Mouse (Mus musculus) CD4-positive, CD25-positive, alpha-beta regulatory T cell, adult 4 months (primary cell): ENCODE results near the gene Mgll. TPM values are rescaled to one million over a fixed set of nuclear protein-coding genes. Genes with fewer than 3 reads are reported as not detected.

Experiments used
- ATAC-seq: one replicate; pipeline ENCODE4 v1.8.0; 2017
- polyA plus RNA-seq, 2 experiments: library from polyadenylated mRNA; unstranded; fragments of 100-300 nt; shearing (Covaris generic); gene quantifications; one replicate each; pipeline ENCODE4 v1.2.1; 2017

Gene Mgll
- polyA plus RNA-seq, 2 experiments from 2014 or later: 0.27 TPM; not detected in 1

GRCm38 (mm10) chr6:88718033-88718725 lies 6.0 kb upstream of the Mgll start:
- ATAC-seq: no peak

GRCm38 (mm10) chr6:88721059-88721458 lies 3.2 kb upstream of the Mgll start:
- ATAC-seq: no peak

DNA sequence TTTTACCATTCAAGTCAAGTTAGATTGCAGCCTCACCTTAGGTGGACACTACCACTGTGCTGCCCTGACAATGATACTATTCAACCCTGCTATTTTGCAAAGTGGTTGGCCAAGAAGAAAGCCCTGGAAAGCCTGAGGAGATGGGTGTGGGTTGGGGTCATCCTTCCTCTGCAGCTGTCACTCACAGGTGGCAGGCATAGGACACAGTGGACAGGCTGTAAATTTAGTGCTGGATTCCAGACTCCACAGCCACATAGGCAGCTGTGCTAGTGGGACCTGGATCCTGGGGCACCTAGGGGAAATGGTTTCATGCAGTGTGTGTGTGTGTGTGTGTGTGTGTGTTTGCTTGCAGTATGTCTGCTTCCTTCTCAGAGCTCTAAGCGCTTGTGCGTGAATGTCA lies 1.3 kb upstream of the Mgll start:
- ATAC-seq: no peak

GRCm38 (mm10) chr6:88723806-88724312 lies 353 bp upstream of the Mgll start:
- ATAC-seq: no peak

- ATAC-seq: no peak
Observed at GRCm38 (mm10) chr6:88725590-88725989, 1.4 kb downstream of the Mgll start.

- ATAC-seq: no peak
Observed at GRCm38 (mm10) chr6:88726252-88727211, 2.3 kb downstream of the Mgll start.

DNA sequence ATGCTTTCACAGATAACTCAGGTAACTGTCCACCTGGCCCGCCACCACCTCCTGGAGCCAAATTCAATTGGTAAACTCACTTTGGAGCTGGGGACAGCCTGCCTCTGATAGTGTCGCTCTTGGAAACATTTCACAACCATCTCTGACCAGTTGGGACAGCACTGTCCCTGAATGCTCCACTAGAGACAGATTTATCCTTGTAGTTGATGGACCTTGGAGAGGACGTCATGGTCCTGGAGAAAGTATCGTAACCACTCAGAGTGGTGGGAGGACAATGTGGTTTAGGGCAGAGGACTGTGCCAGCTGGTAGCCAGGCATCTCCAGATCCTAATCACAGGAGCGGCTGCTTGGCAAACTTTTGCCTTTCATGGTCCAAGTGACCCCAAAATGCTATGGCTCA lies 3.3 kb downstream of the Mgll start:
- ATAC-seq: no peak

GRCm38 (mm10) chr6:88728054-88728453 lies 3.8 kb downstream of the Mgll start:
- no peak for ATAC-seq

DNA sequence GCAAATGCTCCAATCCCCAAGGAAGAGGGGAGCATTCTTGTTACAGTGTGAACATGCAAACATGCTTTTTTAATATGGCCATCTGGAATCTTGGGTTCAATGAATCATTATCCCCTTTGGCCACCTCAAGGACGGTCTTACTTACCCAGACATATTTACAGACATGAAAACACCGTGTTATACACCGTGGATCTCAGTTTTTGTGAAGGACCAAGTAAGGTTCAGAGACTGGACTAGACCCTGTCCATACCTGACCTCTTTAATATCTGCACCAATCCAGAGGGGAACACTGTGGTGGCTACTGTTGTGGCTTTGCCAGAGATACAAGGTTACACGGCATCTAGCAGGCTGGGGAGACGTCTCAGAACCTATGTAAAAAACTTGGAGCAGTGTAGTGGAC lies 4.3 kb downstream of the Mgll start:
- ATAC-seq: no peak

GRCm38 (mm10) chr6:88731211-88731751 lies 7.1 kb downstream of the Mgll start:
- no peak for ATAC-seq

GRCm38 (mm10) chr6:88731991-88732390 lies 7.8 kb downstream of the Mgll start:
- ATAC-seq: no peak

DNA sequence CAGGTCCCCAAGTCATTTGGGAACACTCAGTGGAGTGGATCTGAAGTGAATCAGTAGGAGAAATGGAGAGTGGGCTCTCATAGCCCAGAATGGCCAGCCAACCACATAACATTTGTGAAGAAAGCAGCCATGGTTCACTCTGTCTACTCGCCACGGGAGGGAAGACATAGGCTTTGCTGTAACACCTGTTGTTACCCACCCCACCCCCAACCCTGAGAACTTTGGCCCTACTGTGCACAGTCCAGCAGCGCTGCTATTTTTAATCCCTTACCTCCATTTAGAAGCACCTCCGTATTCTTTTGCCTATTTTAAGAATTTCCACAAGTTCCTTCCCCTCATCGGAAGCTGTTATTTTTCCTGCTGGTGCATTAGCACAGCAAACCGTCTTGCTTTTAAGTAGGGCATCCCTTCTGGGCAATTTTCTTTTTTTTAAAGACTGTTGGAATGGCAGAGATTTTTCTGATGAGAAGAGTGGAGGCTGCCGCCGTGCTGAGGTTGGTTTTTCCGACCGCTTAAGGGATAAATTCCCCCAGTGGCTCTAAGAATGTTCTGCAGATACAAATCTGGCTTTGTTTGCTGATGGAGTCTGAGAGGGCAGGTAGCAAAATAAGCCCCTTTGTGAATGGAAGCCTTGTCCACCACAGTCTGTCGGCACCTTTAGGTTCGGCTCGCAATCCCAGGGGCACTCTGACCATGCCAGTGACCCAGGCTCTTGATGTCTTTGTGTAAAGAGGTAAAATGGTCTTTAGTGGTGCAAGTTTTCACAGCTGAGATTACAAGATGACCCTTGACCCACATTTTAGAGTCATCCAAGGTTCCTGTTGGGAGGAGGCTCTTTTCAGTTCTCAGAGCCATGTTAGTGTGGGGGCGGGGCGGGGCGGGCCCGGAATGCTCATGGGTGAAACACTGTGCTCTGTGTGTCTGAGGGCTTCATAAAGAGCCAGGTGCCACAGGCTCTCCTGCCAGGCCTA lies 8.7 kb downstream of the Mgll start:
- ATAC-seq: no peak

- no peak for ATAC-seq
Observed at GRCm38 (mm10) chr6:88736337-88736736, 12.1 kb downstream of the Mgll start.

GRCm38 (mm10) chr6:88736741-88737508 lies 12.7 kb downstream of the Mgll start:
- ATAC-seq: no peak

DNA sequence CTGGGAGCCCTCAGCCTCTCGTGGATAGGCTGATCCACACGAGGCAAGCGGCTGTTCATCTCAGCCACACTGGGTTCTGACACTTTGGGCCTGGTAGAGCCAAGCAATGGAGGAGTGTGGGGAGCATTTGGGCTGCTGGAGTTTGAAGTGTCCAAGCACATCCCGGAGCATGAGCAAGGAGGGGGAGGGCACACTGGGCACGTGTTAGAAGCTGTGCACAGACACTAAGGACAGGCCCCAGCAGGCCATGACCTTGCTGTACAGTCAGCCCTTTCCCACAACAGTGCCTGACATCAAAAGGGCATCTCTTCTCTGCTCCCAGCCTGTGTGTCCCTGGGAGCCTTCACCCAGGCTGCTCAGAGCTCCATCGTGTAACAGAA lies 13.3 kb downstream of the Mgll start:
- no peak for ATAC-seq

DNA sequence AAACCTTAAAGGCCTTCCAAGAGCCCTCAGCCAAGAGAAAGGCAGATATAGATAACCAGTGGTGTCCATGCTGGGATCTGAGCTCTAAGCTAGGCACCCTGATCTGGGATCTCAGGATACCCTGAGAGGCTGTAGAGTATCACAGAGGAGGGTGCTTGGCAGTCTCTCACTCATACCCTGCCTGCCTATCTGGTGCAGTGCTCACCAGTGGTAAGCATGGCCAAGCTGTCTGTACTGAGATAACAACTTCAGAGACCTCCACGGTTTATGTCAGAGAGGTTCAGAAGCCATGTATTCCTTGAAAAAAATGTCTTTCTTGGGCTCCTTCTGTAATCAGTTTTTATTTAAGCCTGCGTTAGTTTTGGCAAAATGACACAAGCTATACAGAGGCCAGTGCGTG lies 16.8 kb downstream of the Mgll start:
- no peak for ATAC-seq

- ATAC-seq: no peak
Observed at GRCm38 (mm10) chr6:88741791-88742190, 17.6 kb downstream of the Mgll start.

DNA sequence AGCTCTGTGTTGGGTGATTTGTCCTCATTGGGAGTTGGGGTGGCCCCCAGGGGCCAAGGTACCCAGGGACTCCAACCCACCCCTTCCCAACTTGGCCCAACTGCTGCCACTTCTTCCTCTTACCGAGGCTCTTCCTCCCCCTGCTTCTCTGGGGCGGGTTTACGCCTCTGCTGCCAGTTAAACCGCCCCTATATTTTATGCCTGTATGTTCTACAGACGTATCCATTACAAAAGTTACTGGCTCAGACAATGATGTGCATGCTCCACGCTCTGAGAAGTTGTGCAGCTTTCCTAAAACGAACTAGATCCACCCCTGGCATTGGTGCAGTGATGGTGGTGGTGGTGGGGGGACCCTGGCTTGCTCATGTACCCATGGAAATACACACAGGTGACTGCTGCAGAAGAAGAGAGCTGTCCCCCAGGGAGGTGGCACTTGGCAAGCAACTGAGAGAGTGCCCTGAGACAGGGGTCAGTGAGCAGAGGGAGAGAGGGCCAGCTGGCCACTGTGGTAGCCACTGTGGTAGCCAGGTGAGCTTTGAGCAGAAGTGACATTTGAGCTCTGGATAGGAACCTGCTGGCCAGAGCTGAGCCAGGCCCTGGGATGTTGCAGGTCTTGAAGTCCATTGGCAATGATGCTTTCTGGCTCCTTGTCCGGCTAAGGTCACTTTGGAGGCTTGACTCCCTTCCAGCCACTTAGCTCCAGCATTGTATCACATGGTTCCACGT lies 18.2 kb downstream of the Mgll start:
- ATAC-seq: no peak

DNA sequence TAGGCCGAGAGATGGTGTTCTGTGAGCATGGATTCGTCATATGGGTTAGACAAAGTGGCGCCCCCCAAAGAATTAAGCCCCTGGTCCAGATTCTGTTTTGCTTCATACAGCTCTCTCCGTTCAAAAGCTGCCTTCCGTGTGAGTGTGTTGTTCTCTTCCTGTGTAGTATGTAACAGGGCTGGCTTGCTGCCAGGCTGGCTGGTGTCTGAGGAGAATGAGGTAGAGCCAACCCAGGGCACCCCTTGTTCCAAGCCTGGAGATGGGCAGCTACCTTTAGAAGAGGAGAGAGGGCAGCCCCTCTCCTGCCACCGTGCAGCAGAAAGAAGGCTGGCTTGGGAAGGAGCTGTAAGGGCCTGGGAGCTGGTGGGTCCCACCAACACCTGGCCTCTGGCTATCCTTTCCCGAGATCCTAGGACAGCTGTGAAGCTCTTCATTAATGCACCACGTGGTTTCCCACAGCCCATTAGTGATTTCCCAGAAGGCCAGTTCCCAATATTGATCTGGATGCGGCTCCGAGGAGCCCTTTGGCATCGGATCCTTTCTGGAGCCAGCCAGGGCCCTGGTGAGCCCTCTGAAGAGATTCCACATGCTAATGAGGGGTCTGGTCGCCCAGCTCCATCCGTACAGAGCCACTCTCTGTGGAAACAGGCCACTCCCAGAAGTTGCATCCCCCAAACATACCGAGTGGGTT lies 19.5 kb downstream of the Mgll start:
- no peak for ATAC-seq

DNA sequence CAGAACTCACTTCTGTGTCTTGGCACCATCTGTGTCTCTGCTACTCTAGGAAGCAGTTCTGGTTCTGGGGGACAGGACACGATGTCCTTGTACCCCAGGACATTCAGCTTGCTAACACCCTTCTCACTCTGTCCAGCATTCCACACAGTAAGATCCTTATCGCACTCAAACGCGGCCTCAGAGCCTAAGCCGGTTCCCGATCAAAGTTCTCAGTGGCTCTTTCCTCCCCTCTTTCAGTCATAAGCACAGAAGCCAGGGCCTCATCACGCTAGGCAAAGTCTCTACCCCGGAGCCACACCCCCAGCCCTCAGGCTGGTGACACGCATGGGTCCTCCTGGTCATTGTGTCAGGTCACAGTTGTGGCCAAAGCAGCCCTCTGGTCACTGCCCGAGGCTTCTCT lies 20.8 kb downstream of the Mgll start:
- no peak for ATAC-seq
